Mouse (Mus musculus) ES-Bruce4 (cell line): ENCODE results near the gene Arhgap8. TPM values are rescaled to one million over a fixed set of nuclear protein-coding genes. Genes with fewer than 3 reads are reported as not detected.

Experiments used
- H3K27ac ChIP-seq: 2 replicates; pipeline ENCODE4 v1.5.1; 2012; ENCODE audit warnings: low read length, inconsistent platforms; ENCODE audit not compliant: insufficient read depth
- H3K27me3 ChIP-seq: 2 replicates; pipeline ENCODE4 v1.6.1; 2012; ENCODE audit warnings: mild to moderate bottlenecking, low read length, inconsistent platforms; ENCODE audit not compliant: control insufficient read depth, poor library complexity, insufficient read depth, severe bottlenecking
- H3K36me3 ChIP-seq: 2 replicates; pipeline ENCODE4 v1.6.1; 2012; ENCODE audit warnings: inconsistent platforms, mild to moderate bottlenecking, low read length, moderate library complexity; ENCODE audit not compliant: control insufficient read depth, poor library complexity, insufficient read depth, severe bottlenecking
- H3K4me1 ChIP-seq: one replicate; pipeline ENCODE4 v1.8.1; 2011; ENCODE audit warnings: low read length; ENCODE audit not compliant: control insufficient read depth, insufficient read depth
- H3K4me3 ChIP-seq: 2 replicates; pipeline ENCODE4 v1.5.1; 2011; ENCODE audit warnings: low read depth, mild to moderate bottlenecking, low read length
- H3K9ac ChIP-seq: 2 replicates; pipeline ENCODE4 v1.6.1; 2012; ENCODE audit warnings: low read depth, mild to moderate bottlenecking, inconsistent platforms; ENCODE audit not compliant: poor library complexity, severe bottlenecking
- H3K9me3 ChIP-seq: replicated peaks from 2 replicates; pipeline ENCODE4 v1.6.1; 2012; ENCODE audit warnings: mild to moderate bottlenecking, low read length, inconsistent platforms; ENCODE audit not compliant: control insufficient read depth, poor library complexity, insufficient read depth, severe bottlenecking
- CTCF ChIP-seq: IDR thresholded peaks from one replicate; pipeline ENCODE4 v1.8.1; 2011; ENCODE audit warnings: low read depth, low read length
- EP300 ChIP-seq: IDR thresholded peaks from 2 replicates; pipeline ENCODE4 v1.6.1; 2011; ENCODE audit warnings: low read depth, low read length; ENCODE audit not compliant: insufficient read depth
- POLR2A ChIP-seq: IDR thresholded peaks from one replicate; pipeline ENCODE4 v1.8.1; 2011; ENCODE audit warnings: low read length; ENCODE audit not compliant: insufficient read depth
- polyA plus RNA-seq: library from polyadenylated mRNA; stranded (reverse); fragments of >200 nt; gene quantifications from 2 replicates; pipeline ENCODE4 v1.2.4, GENCODE M21; 2011; ENCODE audit warnings: low read depth; ENCODE audit not compliant: missing spikeins, insufficient read depth, insufficient read length

Arhgap8 gene
- polyA plus RNA-seq, 1 experiment = 41.1 TPM

DNA sequence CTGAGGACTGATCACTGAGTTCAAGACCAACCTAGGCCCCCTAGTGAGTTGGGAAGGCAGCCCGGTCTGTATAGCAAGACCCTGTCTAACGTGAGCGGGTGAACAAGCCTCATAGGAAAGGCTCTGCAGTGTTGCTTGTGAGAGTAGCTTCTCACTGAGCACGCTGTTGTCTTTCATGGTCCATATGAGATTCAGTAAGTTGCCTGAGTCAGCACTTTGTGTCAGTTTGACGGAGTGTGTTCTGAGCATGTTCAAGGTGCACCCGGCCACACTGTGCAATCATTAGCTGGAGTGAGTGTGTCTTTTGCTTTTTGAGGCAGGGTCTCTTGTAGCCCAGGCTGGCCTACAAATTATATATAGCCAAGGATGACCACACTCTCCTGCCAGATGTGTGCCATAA is 28.3 kb upstream of the Arhgap8 start:
- Histone ChIP-seq H3K27me3 (no peaks in the 10 kb centered on the region), H3K4me1 (peaks cover 2% of the 10 kb centered on the region), H3K9me3 (no peaks in the 10 kb centered on the region; the same call in 1 of the 2 replicates), H3K27ac (no peak overlapping the region), H3K4me3 (no peak overlapping the region), H3K9ac (no peak overlapping the region), H3K36me3 (peaks cover 4% of the 10 kb centered on the region; the same call in 1 of the 2 replicates)
- no peak for TF ChIP-seq POLR2A
- no peak for TF ChIP-seq EP300
- no peak for TF ChIP-seq CTCF

DNA sequence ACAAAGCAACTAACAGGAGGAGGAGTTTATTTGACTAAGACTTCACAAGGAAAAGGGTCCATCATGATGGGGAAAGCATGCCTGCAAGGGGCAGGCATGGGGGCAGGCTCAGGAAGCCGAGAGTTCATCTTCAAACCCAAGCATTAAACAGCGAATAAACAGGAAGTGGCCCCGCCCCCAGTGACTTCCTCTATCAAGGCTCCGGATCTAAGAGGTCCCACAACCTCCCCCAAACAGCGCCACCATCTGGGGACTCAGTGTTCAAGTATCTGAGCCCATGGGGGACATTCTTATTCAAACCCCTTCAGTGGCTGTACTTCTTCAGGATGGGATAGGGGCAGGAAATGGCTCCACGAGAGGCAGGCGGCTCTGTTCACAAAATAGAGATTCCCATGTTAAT is 27.2 kb upstream of the Arhgap8 start:
- no peak overlapping the region for H3K27ac ChIP-seq
- peaks cover 4% of the 10 kb centered on the region; the same call in 1 of the 2 replicates for H3K36me3 ChIP-seq
- H3K9ac ChIP-seq = no peak overlapping the region
- H3K4me1 ChIP-seq = peaks cover under 1% of the 10 kb centered on the region
- TF ChIP-seq EP300 (no peak), CTCF (no peak), POLR2A (no peak)
- H3K27me3 ChIP-seq = no peaks in the 10 kb centered on the region
- H3K9me3 ChIP-seq = no peaks in the 10 kb centered on the region; the same call in 1 of the 2 replicates
- H3K4me3 ChIP-seq = no peak overlapping the region

DNA sequence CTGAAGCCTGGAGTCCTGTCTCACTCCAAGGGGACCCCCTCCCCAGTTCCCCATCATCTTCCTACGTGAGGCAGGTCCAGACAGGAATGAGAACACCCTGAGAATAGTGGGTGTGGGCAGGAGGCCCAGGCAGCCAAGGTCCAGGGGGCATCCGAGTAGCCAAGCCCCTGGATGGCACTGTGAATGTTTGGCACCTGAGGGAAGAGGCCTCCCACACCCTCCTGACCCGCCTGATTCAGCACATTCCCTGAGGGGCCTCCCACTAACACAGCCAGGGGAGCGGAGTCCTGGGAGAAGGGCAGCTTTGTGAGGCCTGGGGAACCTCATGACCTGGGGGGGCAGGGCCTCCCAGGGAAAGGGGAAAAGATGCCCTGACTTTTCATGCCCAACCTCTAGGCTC is 23.8 kb upstream of the Arhgap8 start:
- H3K4me3 ChIP-seq = no peak overlapping the region
- H3K27me3 ChIP-seq = no peaks in the 10 kb centered on the region
- H3K9me3 ChIP-seq = no peaks in the 10 kb centered on the region; the same call in 1 of the 2 replicates
- no peak overlapping the region for H3K9ac ChIP-seq
- TF ChIP-seq POLR2A (no peak), EP300 (no peak), CTCF (no peak)
- H3K4me1 ChIP-seq = no peaks in the 10 kb centered on the region
- H3K36me3 ChIP-seq = no peaks in the 10 kb centered on the region
- no peak overlapping the region for H3K27ac ChIP-seq

DNA sequence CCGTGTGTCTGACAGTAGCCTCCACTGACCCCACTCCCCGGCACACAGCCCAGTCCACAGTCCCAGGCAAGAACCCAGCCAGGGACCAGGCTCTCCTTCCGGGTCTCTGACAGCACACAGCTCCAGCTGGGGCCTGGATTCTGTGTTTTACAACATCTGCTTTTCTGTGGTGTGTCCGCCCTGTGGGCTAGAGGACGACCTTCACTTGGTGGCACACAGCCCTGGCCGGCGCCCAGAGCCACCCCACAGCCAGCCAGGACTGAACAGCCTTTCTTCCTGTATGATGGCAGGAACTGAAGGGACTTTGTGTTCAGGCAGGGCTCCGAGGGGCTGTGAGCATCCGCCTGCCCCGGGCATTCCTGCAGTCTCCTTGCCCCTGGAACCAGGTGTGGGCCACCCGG is 22.2 kb upstream of the Arhgap8 start:
- Histone ChIP-seq H3K9ac (no peak overlapping the region), H3K27ac (no peak overlapping the region), H3K4me3 (no peak overlapping the region)

DNA sequence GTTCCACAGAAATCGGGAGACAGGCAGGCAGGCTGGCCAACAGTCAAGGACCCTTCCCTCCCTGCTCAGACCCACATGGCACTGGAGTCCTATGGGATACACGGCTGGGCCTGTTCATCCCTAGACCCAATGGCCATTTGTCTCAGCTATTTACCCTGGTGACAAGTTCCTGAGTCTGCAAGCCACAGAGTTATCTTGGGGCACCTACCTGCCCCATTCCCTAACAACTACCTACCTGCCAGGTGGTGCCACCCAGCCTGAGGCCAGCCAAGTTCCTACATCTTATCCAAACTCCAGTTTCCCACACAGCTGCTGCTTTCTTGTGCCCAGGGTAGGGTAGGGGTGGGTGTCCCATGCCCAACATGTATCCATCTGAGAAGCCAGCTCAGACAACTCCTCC is 21.7 kb upstream of the Arhgap8 start:
- Histone ChIP-seq H3K36me3 (no peaks in the 10 kb centered on the region), H3K4me1 (peaks cover 1% of the 10 kb centered on the region), H3K27ac (no peak overlapping the region), H3K9me3 (no peaks in the 10 kb centered on the region), H3K27me3 (no peaks in the 10 kb centered on the region), H3K4me3 (no peak overlapping the region), H3K9ac (no peak overlapping the region)
- no peak for TF ChIP-seq POLR2A
- TF ChIP-seq CTCF = no peak
- TF ChIP-seq EP300 = no peak

More for the DNA sequence above, 22.2 kb upstream of the Arhgap8 start:
- Histone ChIP-seq H3K9me3 (no peaks in the 10 kb centered on the region), H3K36me3 (no peaks in the 10 kb centered on the region), H3K4me1 (peaks cover 1% of the 10 kb centered on the region), H3K27me3 (no peaks in the 10 kb centered on the region)
- TF ChIP-seq CTCF (no peak), EP300 (no peak), POLR2A (no peak)

DNA sequence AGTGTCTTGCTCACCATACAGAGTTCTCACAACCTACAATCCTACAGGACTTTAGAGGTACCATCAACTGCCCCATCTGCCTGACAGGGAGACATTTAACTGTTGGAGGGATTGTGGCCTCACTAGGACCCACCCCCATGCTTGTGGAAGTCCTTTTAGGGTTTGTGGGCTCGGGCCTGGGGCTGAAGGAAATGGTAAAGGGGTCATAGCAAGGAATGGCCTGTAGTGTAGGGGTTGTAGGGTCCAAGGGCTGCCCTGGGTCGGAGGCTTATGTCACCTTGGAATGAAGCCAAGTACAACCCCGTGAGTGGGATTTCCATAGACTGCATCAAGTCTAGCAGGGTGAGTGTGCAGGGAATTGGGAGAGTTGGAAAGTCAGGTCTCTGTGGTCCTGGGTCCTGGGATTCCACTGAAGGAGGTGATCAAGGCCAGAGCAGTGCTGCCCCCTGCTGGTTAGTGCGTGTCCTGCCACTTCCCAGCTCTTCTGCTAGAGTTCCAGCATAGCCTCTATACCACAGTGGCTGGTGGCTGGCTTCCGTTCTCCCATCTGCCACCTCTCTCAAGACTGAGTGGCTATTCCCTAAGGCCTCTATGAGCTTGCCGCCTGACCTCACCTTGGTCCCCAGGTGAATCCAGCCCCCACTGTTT is 19.6 kb upstream of the Arhgap8 start:
- no peak overlapping the region for H3K9ac ChIP-seq
- H3K36me3 ChIP-seq = no peaks in the 10 kb centered on the region
- H3K4me1 ChIP-seq = peaks cover 1% of the 10 kb centered on the region
- TF ChIP-seq CTCF (peak; percentile 98), EP300 (no peak)
- H3K9me3 ChIP-seq = no peaks in the 10 kb centered on the region
- no peak overlapping the region for H3K27ac ChIP-seq
- no peak overlapping the region for H3K4me3 ChIP-seq
- H3K27me3 ChIP-seq = no peaks in the 10 kb centered on the region
